Mouse (Mus musculus): ENCODE measurements around the gene Ildr2.

GRCm38 (mm10) chr1:166296971-166297370, 43.0 kb downstream of the Ildr2 start:
- no peak for TF ChIP-seq GATA1 (IDR thresholded peaks at IDR 0.05; ENCODE audit: borderline replicate concordance, low read length)
- TF ChIP-seq CTCF (IDR thresholded peaks at IDR 0.05; ENCODE audit: low read depth, low read length) = no peak
- TF ChIP-seq GATA2 (IDR thresholded peaks at IDR 0.05; ENCODE audit: borderline replicate concordance, low read depth, low read length) = no peak
